Mouse (Mus musculus): Measurements from ENCODE around the gene Napsa.

GRCm38 (mm10) chr7:44603186-44603855, 31.1 kb downstream of the Napsa start:
- TF ChIP-seq POLR2A (IDR thresholded peaks at IDR 0.05; ENCODE audit: low read depth, low read length), result no peak
- TF ChIP-seq CTCF (IDR thresholded peaks at IDR 0.05; ENCODE audit: extremely low read depth, insufficient read depth, insufficient read length, insufficient replicate concordance), result no peak
